Mouse (Mus musculus) gastrocnemius, postnatal 14 days (tissue): ENCODE results near the gene Slit3. TPM values are rescaled to one million over a fixed set of nuclear protein-coding genes. Genes with fewer than 3 reads are reported as not detected.
A peak's percentile ranks its signal among the peaks of the same experiment; 100 is the strongest.

ENCODE experiments used
- DNase-seq: peaks from one replicate; pipeline ENCODE4 v3.0.0; 2021; ENCODE audit warnings: mixed read lengths
- intact Hi-C: fragments of 180-260 bp; cut with DNase I; formaldehyde crosslinking; loops from one replicate; pipeline ENCODE4 v1.15.1; 2025; ENCODE audit warnings: low total_unique reads
- total RNA-seq, 2 experiments: library from RNA; stranded (reverse); gene quantifications; 2 replicates each; pipeline ENCODE4 v1.2.3; 2021

The Slit3 gene
- total RNA-seq, 2 experiments from 2014 or later: 11.0 to 12.1 TPM

GRCm38 (mm10) chr11:35676744-35677143 is 555.7 kb downstream of the Slit3 start:
- DNase-seq: no peak
- intact Hi-C loops: no loop called here

DNA sequence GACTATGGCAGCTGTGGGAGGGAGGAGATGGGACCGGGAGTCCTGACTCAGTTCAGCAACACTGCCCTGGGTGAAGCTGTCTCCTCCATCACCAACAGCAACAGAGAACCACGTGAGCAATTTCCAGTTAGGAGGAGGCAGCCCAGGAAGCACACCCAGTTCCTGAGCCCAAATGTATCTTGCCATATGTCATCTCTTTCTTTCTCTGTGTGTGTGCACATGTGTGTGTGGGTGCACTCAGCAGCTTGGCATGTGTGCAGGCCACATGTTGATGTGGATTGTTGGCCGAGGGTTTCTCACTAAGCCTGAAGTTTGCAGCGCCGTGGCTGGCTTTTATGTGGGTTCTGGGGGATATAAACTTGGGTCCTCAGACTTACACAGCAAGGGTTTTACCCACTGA is 559.0 kb downstream of the Slit3 start:
- intact Hi-C loops: no loop called here
- DNase-seq: no peak

GRCm38 (mm10) chr11:35687316-35687715 is 566.3 kb downstream of the Slit3 start:
- intact Hi-C loops: loop anchor here (5.0 kb wide), 1 partner anchor 570 kb away; no protein-coding TSS in a partner anchor
- no peak for DNase-seq

DNA sequence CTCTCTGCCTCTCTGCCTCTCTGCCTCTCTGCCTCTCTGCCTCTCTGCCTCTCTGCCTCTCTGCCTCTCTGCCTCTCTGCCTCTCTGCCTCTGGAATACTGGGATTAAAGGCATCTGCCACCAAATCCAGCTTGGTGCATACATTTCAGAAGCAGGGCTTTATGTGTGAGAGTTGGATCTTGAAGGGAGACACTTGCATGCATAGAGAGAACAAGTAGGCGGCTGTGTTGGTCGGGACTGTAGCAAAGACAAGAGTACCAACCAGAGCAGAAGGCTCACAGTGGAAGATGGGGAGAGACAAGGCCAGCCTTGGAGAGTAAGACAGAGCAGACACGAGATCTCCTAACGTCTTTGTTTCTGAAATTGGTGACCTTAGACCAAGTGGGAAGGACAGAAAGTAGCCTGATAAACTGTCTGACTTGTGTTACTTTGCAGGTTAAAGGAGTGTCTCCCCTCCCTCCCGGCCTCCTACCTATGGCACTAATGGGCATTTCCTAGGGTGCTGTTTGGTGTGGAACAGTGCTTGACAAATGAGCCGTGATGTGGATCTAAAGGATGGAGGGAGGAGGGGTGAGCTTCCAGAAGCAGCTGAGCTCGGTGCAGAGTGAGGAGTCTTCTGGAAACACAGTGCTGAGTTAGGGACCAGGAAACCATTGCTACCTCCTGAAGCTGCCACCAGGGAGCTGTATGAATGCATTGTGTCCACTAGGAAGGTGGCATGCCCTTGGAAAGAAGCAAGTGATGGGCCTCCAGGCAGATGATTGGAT is 569.7 kb downstream of the Slit3 start:
- no peak for DNase-seq
- intact Hi-C loops: no loop called here

GRCm38 (mm10) chr11:35693136-35693535 is 572.1 kb downstream of the Slit3 start:
- intact Hi-C loops: no loop called here
- peak; percentile 41 for DNase-seq

DNA sequence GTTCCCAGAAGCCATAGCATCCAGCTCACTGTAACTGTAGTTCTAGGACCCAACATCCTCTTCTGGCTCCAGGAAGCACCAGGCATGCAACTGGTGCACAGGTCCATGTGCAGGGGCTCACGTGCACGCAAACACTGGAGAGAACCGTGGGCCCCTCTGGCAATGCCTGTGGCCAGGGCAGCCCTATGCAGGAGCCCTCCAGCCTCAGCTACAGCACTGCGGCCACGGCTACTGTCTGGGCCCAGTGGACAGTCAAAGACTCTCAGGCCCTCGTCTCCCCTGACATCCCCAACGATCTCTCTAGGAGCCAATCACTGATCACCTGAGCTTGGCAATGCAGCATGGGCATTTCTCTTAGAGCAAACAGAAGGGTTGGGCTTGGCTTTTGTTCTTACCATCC is 572.6 kb downstream of the Slit3 start:
- DNase-seq: no peak
- intact Hi-C loops: no loop called here

DNA sequence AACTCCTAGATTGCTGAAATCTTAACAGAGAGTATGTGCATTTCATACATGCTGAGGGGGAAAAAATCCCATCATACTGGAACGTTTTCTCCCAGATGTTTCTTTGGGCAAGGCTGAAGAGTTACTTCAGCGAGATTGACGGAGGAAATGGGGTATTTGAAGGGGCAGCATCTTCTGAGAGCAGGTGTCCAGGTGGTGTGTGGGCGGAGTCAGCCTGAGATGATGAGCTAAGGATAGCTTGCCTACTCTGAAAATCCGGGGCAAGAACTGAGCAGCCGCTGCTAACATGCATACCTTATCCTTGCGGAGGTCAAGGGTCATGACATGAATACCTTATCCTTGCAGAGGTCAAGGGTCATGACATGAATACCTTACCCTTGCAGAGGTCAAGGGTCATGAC is 576.5 kb downstream of the Slit3 start:
- no peak for DNase-seq
- intact Hi-C loops: no loop called here

DNA sequence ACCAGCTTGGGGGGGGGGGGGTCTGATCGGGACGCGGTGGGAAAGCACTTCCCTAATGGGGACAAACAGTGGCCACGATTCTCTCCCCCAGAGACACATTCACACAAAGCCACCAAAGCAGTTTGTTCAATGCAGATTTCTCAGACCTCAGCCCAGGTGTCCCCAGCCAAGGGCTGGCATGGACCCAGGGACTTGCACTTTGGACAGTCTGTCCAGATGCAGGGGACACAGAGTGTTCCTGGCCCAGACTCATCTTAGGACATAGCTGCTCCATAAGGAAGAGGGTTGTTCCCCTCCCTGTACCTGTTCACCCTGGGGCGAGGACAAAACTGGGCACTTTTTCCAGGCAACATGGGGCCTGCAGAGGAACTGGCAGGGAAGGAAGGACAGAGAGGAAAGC is 577.9 kb downstream of the Slit3 start:
- no peak for DNase-seq
- intact Hi-C loops: no loop called here

GRCm38 (mm10) chr11:35703471-35703870 is 582.4 kb downstream of the Slit3 start:
- intact Hi-C loops: no loop called here
- DNase-seq: no peak

DNA sequence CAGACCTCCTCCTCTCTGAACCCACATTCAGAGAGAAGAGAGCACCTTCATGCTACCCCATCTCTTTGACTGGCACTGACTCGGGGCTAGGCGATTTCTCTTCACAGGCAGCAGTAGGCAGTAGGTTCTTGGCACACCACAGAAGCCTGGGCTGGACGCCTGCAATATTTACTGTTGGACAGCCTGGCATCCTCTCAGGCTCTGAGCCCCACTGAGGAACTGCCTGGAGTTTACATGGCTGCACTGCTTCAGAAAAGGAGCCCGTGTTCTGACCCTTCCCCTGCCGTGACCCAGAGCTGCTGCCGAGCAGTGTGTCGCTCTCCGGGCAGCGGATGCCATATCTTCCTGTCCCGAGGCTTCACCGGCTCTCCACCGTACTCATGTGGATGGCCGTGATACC is 583.4 kb downstream of the Slit3 start:
- DNase-seq: no peak
- intact Hi-C loops: no loop called here

GRCm38 (mm10) chr11:35704927-35705326 is 583.9 kb downstream of the Slit3 start:
- intact Hi-C loops: no loop called here
- DNase-seq: no peak

- intact Hi-C loops: no loop called here
These were observed 586.4 kb downstream of the Slit3 start for GRCm38 (mm10) chr11:35707431-35707830.

DNA sequence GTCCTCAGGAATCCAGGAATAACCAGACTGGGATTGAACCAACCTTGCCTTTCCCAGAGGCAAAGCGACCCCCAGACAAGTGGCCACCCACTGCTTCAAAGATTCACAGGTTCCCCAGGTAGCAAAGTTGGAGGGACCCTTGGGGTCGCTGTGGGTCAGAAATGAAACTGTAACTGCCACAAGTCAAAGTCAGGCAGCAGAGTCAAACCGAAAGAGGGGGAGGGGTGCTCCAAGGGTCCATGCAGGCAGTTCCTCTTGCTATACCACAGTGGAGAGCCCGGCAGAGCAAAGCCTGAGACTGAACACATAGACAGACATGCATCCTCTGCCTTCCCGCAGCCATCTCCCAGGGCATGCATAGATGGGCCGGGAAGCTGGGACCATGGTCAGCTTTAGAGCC is 590.3 kb downstream of the Slit3 start:
- intact Hi-C loops: no loop called here

More at GRCm38 (mm10) chr11:35707431-35707830, 586.4 kb downstream of the Slit3 start:
- no peak for DNase-seq

DNA sequence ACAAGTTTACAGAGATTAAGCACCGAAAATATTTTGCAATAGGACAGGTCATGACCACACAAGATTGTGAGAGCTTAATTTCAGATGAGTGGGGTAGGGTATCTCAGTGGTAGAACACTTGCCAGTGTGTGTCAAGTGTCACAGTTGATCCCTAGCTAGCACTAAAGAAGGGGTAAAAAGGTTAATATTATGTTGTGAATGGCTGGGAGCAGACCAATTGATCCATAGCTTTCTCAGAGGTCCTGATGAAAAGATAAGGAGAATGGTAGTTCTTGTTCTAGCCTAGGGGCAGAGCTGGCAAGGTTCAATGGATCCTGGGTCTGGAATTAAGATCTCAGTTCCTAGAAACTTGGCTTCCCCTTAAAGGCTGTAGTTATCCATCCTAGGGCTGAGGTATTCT is 597.9 kb downstream of the Slit3 start:
- DNase-seq: no peak
- intact Hi-C loops: no loop called here

More for the DNA sequence above, 590.3 kb downstream of the Slit3 start:
- DNase-seq: no peak

DNA sequence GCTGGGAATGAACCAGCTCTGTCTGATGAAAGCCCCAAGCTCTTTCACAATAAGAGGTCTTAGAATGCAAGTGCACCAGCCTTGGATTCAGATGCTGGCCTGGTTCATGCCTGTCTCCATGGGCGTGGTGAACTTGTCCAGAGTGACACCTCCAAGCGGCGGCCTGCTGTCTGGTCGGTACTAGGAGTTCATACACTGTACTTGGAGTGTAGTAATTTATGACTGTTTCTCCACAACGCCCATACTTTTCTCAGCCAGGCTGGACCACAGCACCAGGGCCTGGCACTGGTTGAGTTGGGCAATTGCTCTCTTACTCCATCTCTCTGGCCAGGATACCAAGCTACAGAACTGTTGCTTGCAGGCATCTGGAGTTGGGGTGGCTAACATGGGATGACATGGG is 602.9 kb downstream of the Slit3 start:
- intact Hi-C loops: no loop called here
- DNase-seq: no peak

DNA sequence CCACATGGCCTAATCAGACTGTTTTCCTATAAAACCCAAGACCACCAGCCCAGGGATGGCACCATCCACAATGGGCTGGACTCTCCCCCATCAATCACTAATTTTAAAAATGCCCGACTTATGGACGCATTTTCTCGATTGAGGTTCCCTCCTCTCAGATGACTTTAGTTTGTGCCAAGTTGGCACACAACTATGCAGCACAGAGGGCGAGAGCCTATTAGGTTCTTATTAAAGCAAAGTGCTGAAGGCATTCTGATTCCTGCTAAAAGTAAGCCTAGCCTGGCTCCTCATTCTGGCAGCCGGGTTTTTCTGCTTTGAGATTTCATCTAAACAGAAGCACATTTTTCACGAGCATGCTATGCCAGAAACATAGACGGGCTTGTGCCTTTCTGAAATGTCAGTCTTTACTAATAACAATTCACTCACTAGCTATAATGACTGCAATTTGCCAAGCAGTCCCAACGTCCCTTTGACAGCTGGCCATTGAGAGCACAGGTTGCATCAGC is 605.4 kb downstream of the Slit3 start:
- no peak for DNase-seq
- intact Hi-C loops: no loop called here

DNA sequence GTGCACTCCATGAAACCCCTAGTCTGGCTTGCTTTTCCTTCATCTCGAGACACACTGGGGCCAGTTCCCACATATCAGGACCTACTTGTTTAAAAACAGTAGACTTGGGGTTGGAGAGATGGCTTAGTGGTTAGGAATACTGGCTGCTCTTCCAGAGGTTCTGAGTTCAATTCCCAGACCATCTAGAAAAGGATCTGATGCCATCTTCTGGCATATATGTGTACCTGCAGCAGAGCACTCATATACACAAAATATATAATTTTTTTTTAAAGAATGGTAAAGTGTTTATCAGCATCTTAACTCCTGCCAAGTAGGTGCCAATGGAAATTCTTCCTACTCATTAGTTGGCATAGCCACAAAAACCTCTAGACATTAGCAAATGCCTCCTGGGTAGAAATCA is 607.2 kb downstream of the Slit3 start:
- DNase-seq: no peak
- intact Hi-C loops: no loop called here

- intact Hi-C loops: no loop called here
- DNase-seq: no peak
These were observed 608.2 kb downstream of the Slit3 start for GRCm38 (mm10) chr11:35729186-35729585.

- no peak for DNase-seq
- intact Hi-C loops: no loop called here
These were observed 611.3 kb downstream of the Slit3 start for GRCm38 (mm10) chr11:35732366-35732765.

DNA sequence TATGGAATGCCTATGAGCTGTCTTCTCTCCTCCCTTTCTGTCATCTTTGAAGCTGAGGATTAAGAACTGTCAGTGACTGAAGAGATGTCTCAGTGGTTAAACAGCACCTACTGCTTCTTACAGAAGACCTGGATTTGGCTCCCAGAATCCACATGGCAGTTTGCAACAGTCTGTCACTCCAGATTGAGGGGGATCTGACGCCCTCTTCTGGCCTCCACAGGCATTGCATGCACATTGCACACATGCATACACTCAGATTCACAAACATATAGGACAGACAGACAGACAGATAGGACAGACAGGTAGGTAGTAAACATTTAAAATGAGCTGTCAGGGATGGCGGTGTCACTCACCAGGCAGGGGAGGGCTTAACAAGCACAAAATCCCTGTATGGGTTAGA is 615.8 kb downstream of the Slit3 start:
- DNase-seq: no peak
- intact Hi-C loops: no loop called here

- intact Hi-C loops: no loop called here
- no peak for DNase-seq
These were observed 616.2 kb downstream of the Slit3 start for GRCm38 (mm10) chr11:35737262-35737661.

DNA sequence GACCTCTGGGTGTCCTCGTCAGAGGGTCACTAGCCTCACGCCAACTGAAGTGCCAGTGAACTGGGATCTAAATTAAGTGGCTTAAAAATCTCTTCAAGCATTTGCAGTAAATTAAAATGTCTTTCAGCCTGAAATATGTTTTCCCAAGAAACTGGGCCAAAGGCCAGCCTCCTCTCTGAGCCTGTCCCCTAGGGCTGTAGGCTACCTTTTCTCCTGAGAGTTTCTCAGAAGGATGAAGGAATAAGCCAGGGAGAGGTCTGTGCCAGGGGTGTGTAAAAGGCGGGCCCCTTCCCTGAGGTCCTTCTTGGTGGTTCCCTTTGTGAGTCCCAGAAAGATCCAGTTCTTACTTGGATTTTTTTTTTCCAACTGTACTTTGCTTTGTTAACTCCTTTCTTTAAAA is 617.1 kb downstream of the Slit3 start:
- intact Hi-C loops: no loop called here
- DNase-seq: no peak
